Mouse (Mus musculus): ENCODE results near the gene Crtam. TPM values are rescaled to one million over a fixed set of nuclear protein-coding genes. Genes with fewer than 3 reads are reported as not detected.

The Crtam gene
- polyA plus RNA-seq (2012) = not detected in 2 replicates

GRCm38 (mm10) chr9:41004415-41004814, at the start of gene Crtam:
TSS of gene Crtam (minus strand) at chr9:41004628.

GRCm38 (mm10) chr9:40963586-40964417, 40.6 kb downstream of the Crtam start, which contains the start of gene Jhy:
TSS of gene Jhy (minus strand) at chr9:40964118.

Other genes with a start within 250 kb of the Crtam start
- gene Hspa8, start 203.6 kb downstream of the Crtam start, polyA plus RNA-seq (2012) = 1,842 and 2,167 TPM in 2 replicates
- 0.04 TPM in 1 of 2 replicates, not detected in the other for gene Bsx, start 130.5 kb downstream of the Crtam start, polyA plus RNA-seq (2012)
- not detected in 2 replicates for gene Jhy, start 40.5 kb downstream of the Crtam start, polyA plus RNA-seq (2012)
- 6.8 and 8.1 TPM in 2 replicates for gene Ubash3b, start 157.1 kb upstream of the Crtam start, polyA plus RNA-seq (2012)

Data from megakaryocyte-erythroid progenitor cell, adult 5 weeks (primary cell).